Mouse (Mus musculus): ENCODE results near the gene Gm45140.

Gm45140 gene

DNA sequence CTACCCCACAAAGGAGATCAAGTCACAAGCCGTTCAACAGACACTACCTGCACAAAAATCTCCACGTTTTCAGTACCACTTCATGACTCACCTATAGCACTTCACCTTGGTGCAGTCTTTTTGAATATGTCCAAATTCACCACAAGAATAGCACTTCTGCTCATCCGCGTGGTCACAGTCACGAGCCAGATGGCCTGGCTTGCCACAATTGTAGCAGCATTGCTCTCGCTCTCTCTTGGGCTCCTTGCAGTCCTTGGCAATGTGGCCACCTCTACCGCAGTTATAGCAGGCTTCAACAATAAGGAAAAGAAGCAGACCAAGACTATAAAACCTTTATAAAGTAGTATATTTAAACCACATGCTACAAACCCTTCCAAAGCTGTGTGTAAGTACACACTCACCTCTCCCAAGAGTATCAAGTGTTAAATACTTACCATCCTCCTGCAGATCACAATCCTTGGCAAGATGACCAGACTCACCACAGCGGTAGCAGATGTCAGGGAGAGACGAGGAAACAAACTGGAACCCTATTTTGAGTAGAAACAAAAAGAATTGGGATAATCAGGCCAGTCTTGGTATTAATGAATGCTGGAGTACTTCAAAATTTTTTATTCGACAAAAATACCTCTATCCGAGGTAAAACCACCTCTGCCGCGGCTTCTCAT lies 9.6 kb upstream of the Gm45140 start:
- DNase-seq (ENCODE audit: low read depth, low spot score): no peak

DNA sequence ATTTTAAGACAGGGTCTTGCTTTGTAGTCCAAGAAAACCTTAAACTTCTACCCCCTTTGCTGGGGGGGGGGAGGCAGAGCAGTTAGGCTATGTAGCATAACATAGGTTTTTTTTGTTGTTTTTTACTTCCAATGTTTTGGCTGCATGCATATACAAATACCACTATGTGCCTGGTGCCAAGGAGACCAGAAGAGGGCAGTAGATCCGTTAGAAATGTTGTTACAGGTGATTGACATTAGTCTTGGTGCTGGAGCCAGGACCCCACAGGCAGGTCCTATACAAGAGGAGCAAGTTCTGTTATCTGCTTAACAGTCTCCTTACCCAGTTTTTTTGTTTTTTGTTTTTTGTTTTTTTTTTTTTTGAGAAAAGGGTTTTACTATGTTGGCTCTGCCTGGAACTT lies 6.7 kb upstream of the Gm45140 start:
- no peak for DNase-seq (ENCODE audit: low read depth, low spot score)

DNA sequence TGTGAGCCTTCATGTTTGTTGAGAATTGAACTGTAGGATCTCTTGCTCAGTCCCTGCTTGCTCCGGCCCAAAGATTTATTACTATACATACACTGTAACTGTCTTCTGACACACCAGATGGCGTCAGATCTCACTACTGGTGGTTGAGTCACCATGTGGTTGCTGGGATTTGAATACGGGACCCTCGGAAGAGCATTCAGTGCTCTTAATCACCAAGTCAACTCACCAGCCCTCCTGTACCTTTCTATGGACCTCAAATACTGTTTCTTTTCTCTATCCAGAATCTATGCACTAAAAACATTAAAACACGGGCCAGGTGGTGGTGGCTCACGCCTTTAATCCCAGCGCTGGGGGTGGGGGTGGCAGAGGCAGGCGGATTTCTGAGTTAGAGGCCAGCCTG lies 6.0 kb upstream of the Gm45140 start:
- no peak for DNase-seq (ENCODE audit: low read depth, low spot score)

GRCm38 (mm10) chr6:87839797-87840341 lies 4.3 kb upstream of the Gm45140 start:
- DNase-seq (ENCODE audit: low read depth, low spot score): no peak

GRCm38 (mm10) chr6:87838551-87839197 lies 3.1 kb upstream of the Gm45140 start, which contains the start of gene Isy1:
Isy1 (minus strand) TSS chr6:87838798.
- peak; percentile 94 for DNase-seq (ENCODE audit: low read depth, low spot score)

DNA sequence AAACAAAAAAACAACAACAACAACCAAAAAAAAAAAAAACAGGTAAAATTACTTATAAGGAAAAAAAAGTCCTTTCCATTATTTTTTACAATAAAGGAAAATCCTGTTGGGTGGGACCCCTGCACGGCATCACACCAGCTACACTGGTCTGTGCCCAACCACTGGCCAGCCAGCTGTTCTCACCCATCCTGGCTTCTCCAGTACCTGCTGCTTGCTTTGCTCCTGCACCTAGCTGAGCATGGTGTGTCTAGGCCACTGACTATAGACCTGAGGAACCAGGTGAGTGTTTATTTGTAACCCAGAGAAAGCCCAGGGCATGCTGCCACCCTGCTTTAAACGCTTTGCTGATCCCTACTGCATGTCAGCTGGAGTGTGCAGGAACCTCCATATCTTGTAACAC lies 15.2 kb downstream of the Gm45140 start:
- DNase-seq (ENCODE audit: low read depth, low spot score): no peak

- DNase-seq (ENCODE audit: low read depth, low spot score): no peak
Observed at GRCm38 (mm10) chr6:87814486-87814885, 21.1 kb downstream of the Gm45140 start.

DNA sequence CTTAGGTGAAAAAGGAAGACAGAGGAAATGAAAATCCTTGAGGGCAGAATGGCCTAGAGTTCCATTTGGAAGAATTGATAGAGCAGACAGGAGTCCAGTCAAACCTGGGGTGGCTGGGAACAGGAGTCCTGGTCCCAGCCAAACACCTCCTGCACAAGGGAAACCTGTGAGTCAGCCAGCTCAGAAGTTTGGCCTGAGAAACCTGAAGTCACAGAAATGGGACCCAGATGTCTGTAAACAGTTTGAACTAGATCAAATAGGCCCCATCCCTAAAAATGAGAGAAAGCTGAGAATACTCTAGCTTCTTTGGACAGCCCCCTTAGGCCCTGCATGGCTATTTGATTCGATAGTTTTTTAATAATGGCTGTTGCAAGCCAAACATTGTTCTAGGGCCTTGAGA lies 22.9 kb downstream of the Gm45140 start:
- DNase-seq (ENCODE audit: low read depth, low spot score): no peak

DNA sequence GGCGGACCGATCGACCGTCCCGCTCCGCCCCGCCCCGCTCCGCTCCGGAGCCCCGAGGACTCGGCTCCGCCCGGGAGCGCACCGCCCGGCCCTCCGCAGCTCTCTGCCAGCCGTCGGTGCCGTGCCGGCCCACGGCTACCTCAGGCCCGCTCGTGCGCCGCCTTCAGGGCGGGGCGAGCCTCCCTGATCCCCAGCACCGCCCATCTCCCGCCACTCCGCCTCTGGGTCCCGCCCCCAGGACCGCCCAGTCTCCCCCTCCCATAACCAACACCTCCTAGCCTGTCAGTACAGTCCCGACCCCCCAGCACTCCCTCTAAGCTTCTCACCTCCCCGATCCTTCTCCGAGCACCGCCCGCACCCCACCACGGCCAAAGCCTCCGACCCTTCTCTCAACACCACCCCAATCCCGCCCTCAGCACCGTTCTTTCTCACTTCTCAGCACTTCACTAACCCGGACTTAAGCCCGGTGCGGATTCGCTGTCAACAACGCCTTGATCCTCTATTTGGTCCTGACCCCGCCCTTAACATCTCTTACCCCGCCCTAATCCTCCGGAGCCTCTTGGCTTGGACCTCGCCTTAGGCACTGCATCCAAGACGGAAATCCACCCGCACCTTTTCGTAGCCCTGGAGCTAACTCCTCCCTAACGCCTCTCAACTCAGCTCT lies 23.8 kb downstream of the Gm45140 start, which contains the start of gene Rab43:
Gene Rab43 (minus strand): TSS at position 490 of the 664 bp plus-strand sequence.
- DNase-seq (ENCODE audit: low read depth, low spot score): peak; percentile 80

DNA sequence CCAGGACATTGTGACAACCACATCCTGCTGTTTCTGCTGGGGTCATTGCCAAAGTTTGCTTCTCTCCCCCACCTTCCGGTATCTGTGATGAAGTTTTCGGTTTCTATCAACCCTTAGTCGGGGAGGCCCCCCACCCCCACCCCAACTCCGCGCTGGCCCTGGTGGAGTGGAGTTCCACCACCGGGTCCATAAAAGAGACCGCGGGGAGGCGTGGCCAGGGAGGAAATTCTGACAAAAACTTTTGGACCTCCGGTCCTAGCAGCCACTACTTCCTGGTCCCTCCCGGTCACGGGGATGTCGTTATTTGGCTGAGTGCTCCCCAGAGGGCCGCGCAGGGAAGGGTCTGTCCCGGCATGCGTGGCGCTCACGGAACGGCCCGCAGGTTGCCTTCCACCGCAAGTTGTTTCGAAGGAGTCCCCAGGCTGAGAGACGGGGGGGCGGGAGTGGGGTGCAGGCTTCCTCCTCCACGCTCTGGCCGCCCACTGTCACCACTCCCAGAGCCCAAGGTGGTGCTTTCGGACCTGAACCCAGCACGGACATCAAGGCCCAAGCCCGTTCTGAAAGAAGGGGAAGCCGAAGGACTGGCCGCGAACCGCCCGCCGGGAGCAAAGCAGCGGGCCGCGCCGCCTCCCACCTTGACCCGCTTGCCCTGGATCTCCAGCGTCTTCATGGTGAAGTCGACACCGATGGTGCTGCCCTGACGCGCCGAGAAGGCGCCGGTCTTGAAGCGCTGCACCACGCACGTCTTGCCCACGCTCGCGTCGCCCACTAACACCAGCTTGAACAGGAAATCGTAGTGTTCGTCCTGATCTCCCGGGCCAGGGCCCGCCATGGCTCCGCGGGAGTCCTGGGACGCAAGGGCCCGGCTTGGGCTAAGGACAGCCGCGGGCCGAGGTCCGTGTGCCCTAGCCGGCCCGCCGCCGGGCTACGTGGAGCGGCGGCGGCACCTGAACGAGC lies 24.6 kb downstream of the Gm45140 start:
- no peak for DNase-seq (ENCODE audit: low read depth, low spot score)

- DNase-seq (ENCODE audit: low read depth, low spot score): no peak
Observed at GRCm38 (mm10) chr6:87810311-87810710, 25.3 kb downstream of the Gm45140 start.

DNA sequence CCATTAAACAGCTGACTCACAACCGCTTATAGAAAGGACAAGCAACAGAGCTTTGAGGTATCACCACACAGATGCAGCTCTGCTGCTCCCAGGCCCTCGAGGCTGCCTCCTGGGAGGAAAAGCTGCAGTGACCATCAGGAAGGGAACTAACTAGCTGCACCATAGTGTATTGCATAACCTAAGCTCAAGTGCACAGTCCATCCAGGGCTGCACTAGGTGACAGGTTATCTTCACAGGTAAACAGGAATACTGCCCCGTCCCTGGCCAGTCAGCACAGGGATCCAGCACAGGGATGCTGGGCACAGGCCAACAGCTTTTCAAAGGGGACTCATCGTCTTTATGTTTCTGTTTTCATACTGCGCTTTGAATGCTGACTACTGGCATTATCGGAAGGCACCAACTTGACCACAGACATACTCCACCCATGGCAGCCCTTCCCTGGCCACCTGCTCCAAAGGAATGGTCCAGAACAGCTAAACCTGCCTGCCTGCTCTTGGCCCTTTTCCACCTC lies 25.9 kb downstream of the Gm45140 start:
- DNase-seq (ENCODE audit: low read depth, low spot score): no peak

- DNase-seq (ENCODE audit: low read depth, low spot score): no peak
Observed at GRCm38 (mm10) chr6:87809144-87809543, 26.5 kb downstream of the Gm45140 start.

DNA sequence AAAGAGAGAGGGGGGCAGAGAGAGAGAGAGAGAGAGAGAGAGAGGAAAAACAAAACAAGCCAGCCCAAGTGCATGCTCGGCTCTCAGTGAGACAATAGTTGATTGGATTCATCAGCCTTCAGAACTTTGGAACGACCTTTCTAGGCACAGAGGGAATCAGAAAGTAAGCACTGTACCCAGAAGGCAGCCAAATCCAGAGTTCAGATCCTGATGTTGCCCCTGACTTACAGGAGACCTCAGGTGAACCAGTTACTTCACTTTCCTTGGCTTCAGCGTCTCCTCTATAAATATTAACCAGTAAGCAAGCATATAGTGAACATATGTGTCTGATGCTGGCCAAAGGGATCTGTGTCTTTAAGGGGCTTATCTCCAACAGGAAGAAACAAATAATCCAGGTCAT lies 27.1 kb downstream of the Gm45140 start:
- no peak for DNase-seq (ENCODE audit: low read depth, low spot score)

GRCm38 (mm10) chr6:87807735-87808440 lies 27.7 kb downstream of the Gm45140 start:
- no peak for DNase-seq (ENCODE audit: low read depth, low spot score)

DNA sequence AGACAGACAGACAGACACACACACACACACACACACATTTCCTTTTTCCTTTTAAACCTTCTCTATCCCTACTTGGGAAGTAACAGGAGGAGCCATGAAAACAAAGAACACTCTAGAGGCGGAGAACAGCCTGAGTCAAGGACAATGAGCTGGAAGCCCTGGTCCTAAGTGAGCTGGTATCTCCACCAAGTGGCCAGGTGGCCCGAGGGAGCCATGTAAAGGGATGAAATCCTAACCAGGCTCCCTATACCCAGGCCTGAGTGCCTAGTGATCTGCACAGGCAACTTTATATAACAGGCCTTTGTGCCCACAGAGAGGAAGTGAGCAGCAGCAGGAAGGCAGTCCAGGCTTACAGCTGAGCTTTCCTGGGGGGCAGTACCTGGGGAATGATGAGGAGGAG lies 28.7 kb downstream of the Gm45140 start:
- no peak for DNase-seq (ENCODE audit: low read depth, low spot score)

- DNase-seq (ENCODE audit: low read depth, low spot score): no peak
Observed at GRCm38 (mm10) chr6:87806028-87806427, 29.6 kb downstream of the Gm45140 start.

GRCm38 (mm10) chr6:87805448-87805847 lies 30.1 kb downstream of the Gm45140 start:
- DNase-seq (ENCODE audit: low read depth, low spot score): no peak

DNA sequence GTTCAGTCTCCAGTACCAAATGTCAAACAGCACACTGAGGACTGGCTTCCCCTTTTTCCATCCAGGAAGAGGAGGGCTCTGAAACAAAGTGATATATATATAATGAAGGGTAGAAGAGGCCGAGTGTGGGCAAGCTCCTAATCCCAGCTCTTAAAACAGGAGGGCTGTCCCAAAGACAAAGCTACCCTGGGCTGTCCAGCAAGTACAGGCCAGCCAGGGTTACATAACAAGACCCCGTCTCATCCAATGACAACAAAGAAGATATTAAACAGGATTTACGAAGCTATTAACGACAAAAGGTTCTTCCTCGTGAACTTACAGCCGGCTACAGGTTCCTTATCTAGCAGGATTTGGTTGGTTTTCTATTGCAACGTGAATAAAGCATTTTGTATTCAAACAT lies 30.7 kb downstream of the Gm45140 start:
- DNase-seq (ENCODE audit: low read depth, low spot score): no peak

DNA sequence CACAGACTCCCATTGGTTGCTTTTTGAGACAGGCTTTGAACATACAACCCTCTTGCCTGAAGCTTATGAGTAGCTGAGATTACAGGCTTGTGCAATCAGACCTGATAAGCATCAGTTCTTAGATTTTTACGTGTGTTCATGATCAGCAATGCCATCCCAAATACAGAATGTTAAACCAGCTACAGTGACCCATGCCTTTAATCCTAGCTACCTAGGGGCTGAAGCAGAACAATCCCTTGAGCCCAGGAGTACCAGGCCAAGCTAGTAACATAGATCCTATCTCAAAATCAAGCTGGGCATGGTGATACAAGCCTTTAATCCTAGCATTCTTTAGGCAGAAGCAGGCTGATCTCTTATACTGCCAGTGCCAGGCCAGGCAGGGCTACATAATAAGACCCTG lies 31.6 kb downstream of the Gm45140 start:
- DNase-seq (ENCODE audit: low read depth, low spot score): no peak

GRCm38 (mm10) chr6:87802462-87802861 lies 33.1 kb downstream of the Gm45140 start:
- DNase-seq (ENCODE audit: low read depth, low spot score): no peak

Data from embryo, embryonic 11.5 days (tissue).